Mouse (Mus musculus): ENCODE data around the gene Etv1. TPM values are rescaled to one million over a fixed set of nuclear protein-coding genes. Genes with fewer than 3 reads are reported as not detected.
A peak's percentile ranks its signal among the peaks of the same experiment; 100 is the strongest.

Etv1 gene
- polyA plus RNA-seq, 1 experiment = 2.0 TPM

GRCm38 (mm10) chr12:38849994-38850393 is 70.8 kb downstream of the Etv1 start:
- Histone ChIP-seq H3K27ac (replicated peaks; ENCODE audit: low read depth, low read length) (no peak overlapping the region), H3K4me1 (ENCODE audit: control insufficient read depth, insufficient read depth, insufficient read length, low read length) (no peaks in the 10 kb centered on the region)

GRCm38 (mm10) chr12:38854274-38854673 is 75.1 kb downstream of the Etv1 start:
- H3K4me1 ChIP-seq (ENCODE audit: control insufficient read depth, insufficient read depth, insufficient read length, low read length) = no peaks in the 10 kb centered on the region
- no peak overlapping the region; the same call in 1 of the 2 replicates for H3K27ac ChIP-seq (replicated peaks; ENCODE audit: low read depth, low read length)
- no peak overlapping the region for H3K4me3 ChIP-seq (ENCODE audit: insufficient read depth, low read depth, low read length)

More at GRCm38 (mm10) chr12:38849994-38850393, 70.8 kb downstream of the Etv1 start:
- H3K4me3 ChIP-seq (ENCODE audit: insufficient read depth, low read depth, low read length) = no peak overlapping the region

DNA sequence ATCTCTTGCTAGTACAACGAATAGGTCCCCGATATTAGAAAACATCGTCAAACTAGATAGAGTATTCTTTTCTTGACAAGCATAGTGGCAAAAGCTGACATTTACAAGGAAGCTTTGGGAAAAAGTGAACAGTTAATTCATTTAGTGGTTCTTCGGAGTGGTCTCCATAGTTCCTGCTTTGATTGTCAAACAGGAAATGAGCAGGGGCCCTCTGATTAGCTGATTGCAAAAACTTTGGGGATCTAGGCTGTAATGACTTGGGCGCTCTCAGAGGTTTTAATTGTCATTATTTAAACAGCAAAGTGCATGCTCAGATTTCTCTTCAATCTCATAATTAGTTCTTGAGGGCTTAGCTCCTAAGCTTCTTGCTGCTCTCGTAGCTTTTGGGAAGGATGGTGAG is 75.6 kb downstream of the Etv1 start:
- H3K4me3 ChIP-seq (ENCODE audit: insufficient read depth, low read depth, low read length) = no peak overlapping the region
- no peak overlapping the region for H3K27ac ChIP-seq (replicated peaks; ENCODE audit: low read depth, low read length)
- no peaks in the 10 kb centered on the region for H3K4me1 ChIP-seq (ENCODE audit: control insufficient read depth, insufficient read depth, insufficient read length, low read length)

DNA sequence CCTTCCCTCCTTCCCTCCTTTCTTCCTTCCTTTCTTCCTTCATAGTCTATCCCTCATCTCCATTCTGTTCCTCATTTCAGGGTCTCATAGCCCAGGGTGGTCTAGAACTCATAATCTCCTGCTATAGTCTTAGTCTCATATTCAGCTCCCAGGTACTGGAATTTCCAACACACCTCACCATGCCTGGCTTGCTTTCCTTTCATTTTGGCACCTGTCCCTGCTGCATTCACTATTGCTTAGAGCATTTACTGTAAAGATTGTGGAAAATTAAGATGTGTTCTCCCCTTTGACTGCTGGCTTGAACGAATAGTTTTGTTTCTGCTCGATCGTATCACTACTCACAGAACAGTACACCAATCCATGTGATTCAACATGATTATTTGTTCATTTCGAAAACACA is 80.5 kb downstream of the Etv1 start:
- Histone ChIP-seq H3K4me3 (ENCODE audit: insufficient read depth, low read depth, low read length) (no peak overlapping the region), H3K27ac (replicated peaks; ENCODE audit: low read depth, low read length) (no peak overlapping the region), H3K4me1 (ENCODE audit: control insufficient read depth, insufficient read depth, insufficient read length, low read length) (no peaks in the 10 kb centered on the region)

GRCm38 (mm10) chr12:38860168-38861115 is 81.3 kb downstream of the Etv1 start:
- Histone ChIP-seq H3K27ac (replicated peaks; ENCODE audit: low read depth, low read length) (no peak overlapping the region), H3K4me3 (ENCODE audit: insufficient read depth, low read depth, low read length) (no peak overlapping the region), H3K4me1 (ENCODE audit: control insufficient read depth, insufficient read depth, insufficient read length, low read length) (no peaks in the 10 kb centered on the region)

- H3K4me3 ChIP-seq (ENCODE audit: insufficient read depth, low read depth, low read length) = no peak overlapping the region
- H3K4me1 ChIP-seq (ENCODE audit: control insufficient read depth, insufficient read depth, insufficient read length, low read length) = no peaks in the 10 kb centered on the region
- no peak overlapping the region for H3K27ac ChIP-seq (replicated peaks; ENCODE audit: low read depth, low read length)
Measured at GRCm38 (mm10) chr12:38863395-38863794, 84.2 kb downstream of the Etv1 start.

GRCm38 (mm10) chr12:38863982-38864828 is 85.0 kb downstream of the Etv1 start:
- H3K4me3 ChIP-seq (ENCODE audit: insufficient read depth, low read depth, low read length) = no peak overlapping the region
- H3K27ac ChIP-seq (replicated peaks; ENCODE audit: low read depth, low read length) = peak overlapping the region; percentile 63

DNA sequence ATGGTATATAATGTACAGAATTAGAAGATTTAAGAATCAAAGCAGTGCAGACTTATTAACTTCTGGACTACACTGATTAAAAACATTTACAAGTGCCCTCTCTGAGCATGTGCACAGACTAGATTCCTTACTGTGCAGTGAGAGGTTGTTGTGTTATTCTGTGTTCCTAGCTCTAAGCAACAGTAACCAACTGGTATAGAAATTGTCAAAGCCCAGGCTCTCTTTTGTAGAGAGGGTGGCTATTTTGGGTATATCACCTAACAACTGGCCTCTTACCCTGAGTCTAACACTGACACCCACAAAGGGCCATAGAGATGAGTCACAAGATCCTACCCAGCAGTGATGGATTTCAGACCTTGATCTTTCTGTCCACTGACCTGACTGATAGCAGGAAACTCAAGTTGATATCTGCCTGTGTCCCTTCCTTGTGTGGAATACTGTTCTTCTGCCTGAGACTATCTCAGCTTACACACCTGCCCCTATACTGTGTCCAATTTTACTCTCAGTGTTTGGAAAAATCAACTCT is 95.4 kb downstream of the Etv1 start:
- H3K4me3 ChIP-seq (ENCODE audit: insufficient read depth, low read depth, low read length) = no peak overlapping the region
- H3K4me1 ChIP-seq (ENCODE audit: control insufficient read depth, insufficient read depth, insufficient read length, low read length) = no peaks in the 10 kb centered on the region
- H3K27ac ChIP-seq (replicated peaks; ENCODE audit: low read depth, low read length) = no peak overlapping the region

More at GRCm38 (mm10) chr12:38863982-38864828, 85.0 kb downstream of the Etv1 start:
- no peaks in the 10 kb centered on the region for H3K4me1 ChIP-seq (ENCODE audit: control insufficient read depth, insufficient read depth, insufficient read length, low read length)

GRCm38 (mm10) chr12:38904516-38904915 is 125.3 kb downstream of the Etv1 start:
- Histone ChIP-seq H3K27ac (replicated peaks; ENCODE audit: low read depth, low read length) (no peak overlapping the region), H3K4me3 (ENCODE audit: insufficient read depth, low read depth, low read length) (no peak overlapping the region), H3K4me1 (ENCODE audit: control insufficient read depth, insufficient read depth, insufficient read length, low read length) (no peaks in the 10 kb centered on the region)

DNA sequence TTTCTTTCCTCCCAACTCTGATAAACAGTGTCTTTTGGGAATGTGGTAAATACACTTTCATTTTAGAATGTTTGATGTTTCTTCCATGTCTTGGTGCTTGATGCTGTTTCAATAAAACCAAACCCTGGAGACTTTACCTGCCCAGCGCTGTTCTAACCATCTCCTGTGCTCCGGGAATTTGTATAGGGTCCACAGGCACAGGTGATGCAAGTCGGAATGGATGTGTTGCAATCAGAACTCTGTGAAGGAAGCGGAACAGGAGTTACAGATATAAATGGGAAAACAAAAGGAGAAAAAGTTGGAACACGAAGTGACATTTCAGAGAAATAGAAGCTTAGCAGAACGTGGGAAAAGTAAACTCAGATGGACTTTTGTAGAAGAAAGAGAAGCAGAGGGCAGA is 127.1 kb downstream of the Etv1 start:
- Histone ChIP-seq H3K27ac (replicated peaks; ENCODE audit: low read depth, low read length) (no peak overlapping the region), H3K4me1 (ENCODE audit: control insufficient read depth, insufficient read depth, insufficient read length, low read length) (no peaks in the 10 kb centered on the region), H3K4me3 (ENCODE audit: insufficient read depth, low read depth, low read length) (no peak overlapping the region)

GRCm38 (mm10) chr12:38906812-38907211 is 127.6 kb downstream of the Etv1 start:
- no peak overlapping the region for H3K4me3 ChIP-seq (ENCODE audit: insufficient read depth, low read depth, low read length)
- H3K4me1 ChIP-seq (ENCODE audit: control insufficient read depth, insufficient read depth, insufficient read length, low read length) = no peaks in the 10 kb centered on the region
- H3K27ac ChIP-seq (replicated peaks; ENCODE audit: low read depth, low read length) = no peak overlapping the region

- H3K4me3 ChIP-seq (ENCODE audit: insufficient read depth, low read depth, low read length) = no peak overlapping the region
- no peak overlapping the region for H3K27ac ChIP-seq (replicated peaks; ENCODE audit: low read depth, low read length)
- H3K4me1 ChIP-seq (ENCODE audit: control insufficient read depth, insufficient read depth, insufficient read length, low read length) = no peaks in the 10 kb centered on the region
Measured at GRCm38 (mm10) chr12:38908947-38909346, 129.8 kb downstream of the Etv1 start.
